Mouse (Mus musculus) embryonic fibroblast, embryonic 13.5 days (primary cell): ENCODE measurements around the gene Nhsl1.

Experiments
- CTCF ChIP-seq: IDR thresholded peaks from 2 replicates; pipeline ENCODE4 v1.5.1; 2011; ENCODE audit warnings: mild to moderate bottlenecking, control low read depth, low read length, moderate library complexity, borderline replicate concordance; ENCODE audit not compliant: insufficient read depth
- POLR2A ChIP-seq: IDR thresholded peaks from 2 replicates; pipeline ENCODE4 v1.6.1; 2011; ENCODE audit warnings: low read depth, mild to moderate bottlenecking, control low read depth, low read length, moderate library complexity

- TF ChIP-seq CTCF: no peak
- no peak for TF ChIP-seq POLR2A
Measured at GRCm38 (mm10) chr10:18457808-18458475, 139.2 kb downstream of the Nhsl1 start.
